Mouse (Mus musculus): Measurements from ENCODE around the gene Cdkn1a.

GRCm38 (mm10) chr17:29044146-29044924 lies 46.4 kb upstream of the Cdkn1a start:
- TF ChIP-seq CTCF (IDR thresholded peaks at IDR 0.05; ENCODE audit: borderline replicate concordance, extremely low read depth, insufficient read depth, insufficient read length) (no peak), POLR2A (IDR thresholded peaks at IDR 0.05; ENCODE audit: borderline replicate concordance, extremely low read depth, insufficient read depth, insufficient read length, poor library complexity, severe bottlenecking) (no peak)

Data from brain, embryonic 14.5 days (tissue).